Mouse (Mus musculus) forebrain, postnatal 0 days (tissue): ENCODE data around the gene Eif3d. TPM values are rescaled to one million over a fixed set of nuclear protein-coding genes. Genes with fewer than 3 reads are reported as not detected.
"Not testable (repeated sequence)": the region's sequence is repeated elsewhere in the genome, so short reads cannot be mapped to it uniquely, and the experiment has no call there.

Experiments used
- ATAC-seq: fragments of 200-750 bp; cut with Nextera tagmentation; 2 replicates; pipeline ENCODE4 v1.8.0; 2017; ENCODE audit warnings: mild to moderate bottlenecking, moderate library complexity
- DNase-seq: peaks from one replicate; pipeline ENCODE4 v3.0.0-alpha.2; 2015
- H3K27ac ChIP-seq: fragments of 300-500 bp; sonication (generic); 2 replicates; pipeline ENCODE4 v1.5.1; 2014; ENCODE audit warnings: low read depth, mild to moderate bottlenecking, antibody characterized with exemption, low read length, moderate library complexity, mixed read lengths
- H3K27me3 ChIP-seq: fragments of 300-500 bp; sonication (generic); 2 replicates; pipeline ENCODE4 v1.6.1; 2014; ENCODE audit warnings: mild to moderate bottlenecking, low read length, mixed read lengths; ENCODE audit not compliant: insufficient read depth
- H3K36me3 ChIP-seq: fragments of 300-500 bp; sonication (generic); 2 replicates; pipeline ENCODE4 v1.6.1; 2014; ENCODE audit warnings: mild to moderate bottlenecking, moderate library complexity; ENCODE audit not compliant: insufficient read depth
- H3K4me1 ChIP-seq: fragments of 300-500 bp; sonication (generic); 2 replicates; pipeline ENCODE4 v1.6.1; 2014; ENCODE audit warnings: antibody characterized with exemption; ENCODE audit not compliant: insufficient read depth
- H3K4me2 ChIP-seq: fragments of 300-500 bp; sonication (generic); 2 replicates; pipeline ENCODE4 v1.6.1; 2014; ENCODE audit warnings: low read depth, mild to moderate bottlenecking, moderate library complexity
- H3K4me3 ChIP-seq: fragments of 300-500 bp; sonication (generic); 2 replicates; pipeline ENCODE4 v1.5.1; 2014; ENCODE audit warnings: low read depth, low read length, mixed read lengths
- H3K9ac ChIP-seq: fragments of 300-500 bp; sonication (generic); 2 replicates; pipeline ENCODE4 v1.6.1; 2014; ENCODE audit warnings: mild to moderate bottlenecking
- H3K9me3 ChIP-seq: fragments of 300-500 bp; sonication (generic); 2 replicates; pipeline ENCODE4 v1.6.1; 2016; ENCODE audit warnings: low read length
- CTCF ChIP-seq: sonication (generic); IDR thresholded peaks from 2 replicates; pipeline ENCODE4 v1.5.1; 2016; ENCODE audit warnings: antibody characterized with exemption, control low read depth, low read depth
- WGBS: fragments of 180-500 bp; shearing (Covaris S2); extraction: QIAGEN DNeasy Blood & Tissue Kit; methylation state at CpG from one replicate; pipeline ENCODE4 v1.1.7; 2014; 5-methylcytosine and 5-hydroxymethylcytosine counted together
- polyA plus RNA-seq: library from polyadenylated mRNA; unstranded; fragments of >200 nt; fragmentation: Nextera tagmentation; extraction: Ambion mirVana; gene quantifications from 2 replicates; pipeline ENCODE4 v1.2.1, GENCODE M21; 2015
- total RNA-seq: library from RNA; depleted of rRNA; stranded (reverse); fragments of >200 nt; gene quantifications from 2 replicates; pipeline ENCODE4 v1.2.3, GENCODE M21; 2014; rRNA removed

The Eif3d gene
- 165 and 167 TPM in 2 replicates for total RNA-seq
- polyA plus RNA-seq: 130 and 165 TPM in 2 replicates

GRCm38 (mm10) chr15:77970470-77971292, at the start of gene Eif3d:
Eif3d (minus strand) TSS chr15:77970813.
- H3K9ac ChIP-seq: peak within 1 kb of the TSS; percentile 95
- no peaks in the 10 kb centered on the region for H3K27me3 ChIP-seq
- H3K4me2 ChIP-seq: peak within 1 kb of the TSS; percentile 87
- DNase-seq (peak; percentile 96), ATAC-seq (peak; percentile 90)
- 2% methylated on average over 72 of the region's 72 CpGs for WGBS
- no peaks in the 10 kb centered on the region for H3K9me3 ChIP-seq
- peak within 1 kb of the TSS; percentile 79 for H3K4me3 ChIP-seq
- H3K36me3 ChIP-seq: peaks cover 27% of the 10 kb centered on the region
- no peak for TF ChIP-seq CTCF
- H3K4me1 ChIP-seq: peaks cover 9% of the 10 kb centered on the region
- peak within 1 kb of the TSS; percentile 98 for H3K27ac ChIP-seq

GRCm38 (mm10) chr15:78014046-78014445, 43.4 kb upstream of the Eif3d start:
- no peak for TF ChIP-seq CTCF
- no peaks in the 10 kb centered on the region for H3K4me1 ChIP-seq
- no peak for DNase-seq
- no peaks in the 10 kb centered on the region for H3K36me3 ChIP-seq
- H3K27ac ChIP-seq: no peak overlapping the region
- no peak overlapping the region for H3K9ac ChIP-seq
- no peak for ATAC-seq
- no peaks in the 10 kb centered on the region for H3K27me3 ChIP-seq
- WGBS: 85% methylated on average over 1 of the region's 1 CpGs
- no peaks in the 10 kb centered on the region for H3K9me3 ChIP-seq
- no peak overlapping the region for H3K4me3 ChIP-seq
- no peak overlapping the region for H3K4me2 ChIP-seq

- H3K4me1 ChIP-seq, H3K27me3 ChIP-seq, H3K27ac ChIP-seq, H3K4me2 ChIP-seq, H3K9me3 ChIP-seq, DNase-seq, H3K36me3 ChIP-seq, H3K9ac ChIP-seq, H3K4me3 ChIP-seq, ATAC-seq: not testable (repeated sequence)
- 81% methylated on average over 8 of the region's 8 CpGs for WGBS
Observed at GRCm38 (mm10) chr15:78008206-78008605, 37.6 kb upstream of the Eif3d start.

- no peak for ATAC-seq
- WGBS: 47% methylated on average over 9 of the region's 9 CpGs
- H3K9me3 ChIP-seq: no peaks in the 10 kb centered on the region
- no peak for DNase-seq
- H3K27ac ChIP-seq: no peak overlapping the region
- no peaks in the 10 kb centered on the region for H3K4me1 ChIP-seq
- H3K4me2 ChIP-seq: no peak overlapping the region
- no peaks in the 10 kb centered on the region for H3K36me3 ChIP-seq
- no peak for TF ChIP-seq CTCF
- H3K4me3 ChIP-seq: no peak overlapping the region
- H3K27me3 ChIP-seq: no peaks in the 10 kb centered on the region
- no peak overlapping the region for H3K9ac ChIP-seq
Observed at GRCm38 (mm10) chr15:78003929-78004328, 33.3 kb upstream of the Eif3d start.

GRCm38 (mm10) chr15:78001400-78001799, 30.8 kb upstream of the Eif3d start:
- WGBS: 16% methylated on average over 5 of the region's 5 CpGs

GRCm38 (mm10) chr15:77988541-77988940, 17.9 kb upstream of the Eif3d start:
- H3K27ac ChIP-seq: no peak overlapping the region
- TF ChIP-seq CTCF: no peak
- H3K9ac ChIP-seq: no peak overlapping the region
- no peaks in the 10 kb centered on the region for H3K9me3 ChIP-seq
- ATAC-seq (no peak), DNase-seq (no peak)
- H3K27me3 ChIP-seq: no peaks in the 10 kb centered on the region
- no peak overlapping the region for H3K4me3 ChIP-seq
- H3K36me3 ChIP-seq: no peaks in the 10 kb centered on the region
- H3K4me1 ChIP-seq: no peaks in the 10 kb centered on the region
- H3K4me2 ChIP-seq: no peak overlapping the region
- WGBS: 58% methylated on average over 5 of the region's 5 CpGs

More at GRCm38 (mm10) chr15:78001400-78001799, 30.8 kb upstream of the Eif3d start:
- Histone ChIP-seq H3K4me2 (no peak overlapping the region), H3K9ac (no peak overlapping the region), H3K9me3 (no peaks in the 10 kb centered on the region), H3K27ac (no peak overlapping the region), H3K27me3 (no peaks in the 10 kb centered on the region), H3K4me3 (no peak overlapping the region), H3K4me1 (no peaks in the 10 kb centered on the region), H3K36me3 (no peaks in the 10 kb centered on the region)
- TF ChIP-seq CTCF: no peak
- ATAC-seq (no peak), DNase-seq (no peak)

- Histone ChIP-seq H3K9ac (no peak overlapping the region), H3K27ac (no peak overlapping the region), H3K9me3 (no peaks in the 10 kb centered on the region), H3K36me3 (no peaks in the 10 kb centered on the region), H3K27me3 (no peaks in the 10 kb centered on the region), H3K4me1 (no peaks in the 10 kb centered on the region), H3K4me2 (no peak overlapping the region), H3K4me3 (no peak overlapping the region)
- no peak for TF ChIP-seq CTCF
- DNase-seq (no peak), ATAC-seq (no peak)
- 45% methylated on average over 3 of the region's 3 CpGs for WGBS
Observed at GRCm38 (mm10) chr15:77983391-77983790, 12.8 kb upstream of the Eif3d start.
